Mouse (Mus musculus): ENCODE results near the gene Insr.

- TF ChIP-seq POLR2A (IDR thresholded peaks at IDR 0.05; ENCODE audit: borderline replicate concordance, low read depth, low read length) (no peak), CTCF (IDR thresholded peaks at IDR 0.05; ENCODE audit: low read depth, low read length) (no peak)
These were observed 58.1 kb downstream of the Insr start for GRCm38 (mm10) chr8:3221047-3221959.
